Mouse (Mus musculus): ENCODE results near the gene Btrc.

DNA sequence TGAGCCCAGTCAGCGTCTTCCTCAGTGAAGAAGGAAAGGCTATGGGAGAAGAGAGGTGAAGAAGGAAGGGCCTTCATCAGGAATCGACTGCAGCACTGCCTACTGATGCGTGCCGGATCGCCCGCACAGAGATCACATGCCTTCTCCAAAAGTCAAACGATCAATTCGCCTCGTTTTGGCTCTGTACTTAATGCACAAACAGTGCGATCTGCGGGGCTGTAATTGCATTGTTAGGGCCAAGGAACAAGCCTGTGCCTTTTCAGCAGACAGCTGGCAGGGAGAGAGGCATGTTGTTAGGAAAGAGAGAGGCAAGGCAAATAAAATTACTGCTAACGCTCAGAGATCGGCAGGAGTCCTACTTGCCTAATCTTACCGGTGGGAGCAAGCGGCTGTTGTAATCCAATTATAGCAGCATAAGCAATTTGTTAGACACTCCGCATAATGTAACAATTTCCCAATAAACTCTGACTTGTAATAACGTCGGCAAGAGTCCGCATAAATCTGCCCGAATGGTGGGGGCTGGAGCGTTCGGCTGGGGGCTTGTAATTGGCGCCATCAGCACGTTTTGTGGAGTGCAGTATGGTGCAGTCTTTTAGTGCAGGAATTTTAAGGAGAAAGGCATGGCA lies 112.5 kb downstream of the Btrc start:
- TF ChIP-seq CTCF (IDR thresholded peaks at IDR 0.05; ENCODE audit: insufficient read depth, low read depth, low read length) (no peak), POLR2A (IDR thresholded peaks at IDR 0.05; ENCODE audit: insufficient read depth, low read depth, low read length) (no peak)

All from olfactory bulb, adult 2 months (tissue).